Mouse (Mus musculus) gastrocnemius, postnatal 25 days (tissue): ENCODE data around the gene Farp2. TPM values are rescaled to one million over a fixed set of nuclear protein-coding genes. Genes with fewer than 3 reads are reported as not detected.
"Not testable (repeated sequence)": the region's sequence is repeated elsewhere in the genome, so short reads cannot be mapped to it uniquely, and the experiment has no call there.

ENCODE experiments used
- DNase-seq: peaks from one replicate; pipeline ENCODE4 v3.0.0; 2022
- long read RNA-seq, 2 experiments: library from polyadenylated mRNA; stranded (forward); transcript quantifications; one replicate each; pipeline ENCODE4 v2.0.0; 2021
- total RNA-seq, 2 experiments: library from RNA; stranded (reverse); gene quantifications; 1 replicate in 1 of 2; 2 replicates in 1 of 2; pipeline ENCODE4 v1.2.3; 2021

The Farp2 gene
- 10 to 100 TPM; 11.6 to 12.2 TPM for total RNA-seq
- long read RNA-seq, experiment 1, partial matches to known transcripts = 3 of 8 reads
- long read RNA-seq, experiment 1, other reads (novel, unspliced or antisense) = 5 of 8 reads
- long read RNA-seq, experiment 2, transcript Farp2-201 (27 exons, 3,937 nt) = major isoform, 5 of 8 reads
- long read RNA-seq, experiment 2, partial matches to known transcripts = 1 of 8 reads
- long read RNA-seq, experiment 2, other reads (novel, unspliced or antisense) = 2 of 8 reads

DNA sequence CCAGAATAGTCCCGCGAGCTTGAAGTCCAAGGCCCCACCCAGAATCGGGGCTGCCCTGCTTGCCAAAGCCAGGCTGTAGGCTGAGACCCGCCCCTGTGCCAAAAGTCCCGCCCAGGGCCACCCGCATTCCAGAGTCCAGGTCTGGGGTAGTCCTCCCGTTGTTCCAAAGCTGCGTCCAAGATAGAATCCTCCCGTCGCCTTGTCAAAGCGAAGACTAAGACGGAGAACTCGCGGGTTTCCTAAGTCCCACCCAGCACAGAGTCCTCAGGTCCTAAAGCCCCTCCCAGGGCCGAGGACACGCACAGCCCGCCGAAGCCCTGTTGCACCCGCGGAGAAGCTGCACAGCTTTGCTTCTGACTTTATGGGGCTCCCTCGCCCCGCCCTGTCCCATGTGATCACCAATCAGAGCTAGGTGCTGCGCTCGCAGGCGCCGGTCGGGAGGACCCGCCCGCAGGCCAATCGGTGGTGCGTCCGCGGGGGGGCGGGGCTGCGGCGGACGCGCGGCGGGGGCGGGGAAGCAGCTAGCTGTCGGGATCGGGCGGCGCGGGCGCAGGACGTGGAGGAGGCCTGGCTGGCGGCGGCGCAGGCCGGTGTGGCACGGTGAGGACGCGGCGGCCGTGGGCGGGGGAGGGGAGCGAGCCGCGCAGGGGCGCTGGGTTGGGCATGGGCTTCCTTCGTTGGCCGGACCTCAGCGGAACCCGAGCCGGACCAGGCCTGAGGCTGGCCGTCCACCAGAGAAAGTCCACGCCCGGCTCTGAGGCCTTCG is at the start of gene Farp2:
Gene Farp2, plus strand, starts transcription at position 495 of the 766 bp plus-strand sequence.
- peak; percentile 99 for DNase-seq

- DNase-seq = no peak
Observed at GRCm38 (mm10) chr1:93465066-93465465, 46.8 kb upstream of the Farp2 start.

DNA sequence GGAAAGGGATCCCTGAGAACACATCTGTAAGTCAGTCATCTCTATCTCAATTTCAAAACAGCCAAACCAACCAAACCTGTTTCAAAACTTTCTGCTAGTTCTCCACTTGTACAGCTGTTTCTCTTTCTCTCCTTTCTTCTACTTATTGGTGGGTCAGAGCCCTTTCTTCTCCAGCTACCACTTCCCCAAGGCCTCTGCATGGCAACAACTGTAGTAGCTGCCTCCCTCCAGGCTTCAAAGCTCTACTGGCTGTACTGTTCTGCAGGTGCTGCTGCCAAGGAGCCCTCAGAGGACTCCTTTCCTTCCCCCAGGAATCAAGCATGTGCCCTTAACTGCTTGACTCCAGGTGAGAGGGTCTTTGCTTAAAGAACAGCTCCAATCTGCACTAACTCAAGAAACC is 46.1 kb upstream of the Farp2 start:
- DNase-seq = no peak

DNA sequence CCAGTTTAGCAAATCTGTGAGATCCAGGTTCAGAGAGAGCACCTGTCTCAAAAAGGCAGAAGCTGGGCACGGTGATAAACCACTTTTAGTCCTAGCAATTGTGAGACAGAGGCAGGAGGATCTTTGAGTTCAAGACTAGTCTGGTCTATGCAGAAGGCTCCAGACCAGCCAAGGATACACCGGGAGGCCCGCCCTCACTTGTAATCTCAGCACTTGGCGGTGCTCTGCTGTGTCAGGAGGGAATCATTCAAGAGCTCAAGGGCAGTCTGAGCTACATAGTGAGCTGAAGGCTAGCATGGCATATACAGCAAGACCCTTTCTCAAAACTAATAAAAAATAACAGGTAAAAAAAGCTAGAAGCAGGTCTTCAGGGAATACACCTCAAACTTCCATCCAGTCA is 43.3 kb upstream of the Farp2 start:
- no peak for DNase-seq

DNA sequence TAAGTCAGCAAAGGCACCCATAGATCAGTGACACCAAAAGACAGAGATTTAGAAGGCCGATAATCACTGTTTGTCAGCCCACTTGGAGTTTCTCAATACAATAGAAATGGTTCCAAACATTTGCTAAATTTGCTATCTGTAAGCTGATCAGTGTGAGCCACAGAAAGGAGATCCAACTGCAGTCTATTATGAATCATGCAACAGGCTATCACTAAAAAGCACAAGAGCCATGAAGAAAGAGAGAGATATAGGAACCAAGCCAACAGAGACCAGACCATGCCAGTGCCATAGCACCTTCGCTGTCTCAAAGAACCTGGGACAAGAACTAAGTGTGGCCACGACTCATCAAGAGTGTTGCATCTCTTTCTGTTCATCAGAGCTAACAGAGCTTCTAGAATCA is 36.2 kb upstream of the Farp2 start:
- DNase-seq = no peak

GRCm38 (mm10) chr1:93477758-93478585 is 33.9 kb upstream of the Farp2 start:
- DNase-seq = peak; percentile 99

GRCm38 (mm10) chr1:93478586-93479475 is 33.0 kb upstream of the Farp2 start, which contains the start of gene Hdlbp:
Gene Hdlbp, minus strand, starts transcription at chr1:93478815.
- peak; percentile 99 for DNase-seq

DNA sequence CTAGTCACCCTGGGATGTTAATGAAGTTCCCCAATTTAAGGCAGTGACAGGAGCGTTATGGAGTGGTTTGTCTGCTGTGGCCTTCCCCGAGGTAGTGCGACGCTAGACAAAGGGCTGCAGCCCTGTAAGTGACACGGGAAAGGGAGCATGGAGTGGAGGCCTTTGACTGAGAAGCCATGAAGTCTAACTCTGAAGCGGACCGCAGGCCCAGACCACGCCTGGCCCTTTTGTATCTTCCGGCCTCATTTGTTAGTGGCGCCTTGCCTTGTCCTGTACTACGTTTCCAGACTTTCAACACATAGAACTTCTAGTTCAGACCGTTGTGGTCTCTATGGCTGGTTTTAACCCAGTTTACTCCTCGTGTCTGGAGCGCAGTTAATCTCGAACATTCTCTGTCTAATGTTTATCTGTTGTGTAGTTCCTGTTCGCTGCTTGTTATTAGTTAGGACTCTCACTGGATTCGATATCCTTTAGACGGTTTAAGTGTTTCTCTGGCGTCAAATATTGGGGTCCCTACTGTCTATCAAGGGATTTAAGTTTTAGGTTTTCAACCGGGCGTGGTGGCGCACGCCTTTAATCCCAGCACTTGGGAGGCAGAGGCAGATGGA is 32.3 kb upstream of the Farp2 start:
- no peak for DNase-seq

DNA sequence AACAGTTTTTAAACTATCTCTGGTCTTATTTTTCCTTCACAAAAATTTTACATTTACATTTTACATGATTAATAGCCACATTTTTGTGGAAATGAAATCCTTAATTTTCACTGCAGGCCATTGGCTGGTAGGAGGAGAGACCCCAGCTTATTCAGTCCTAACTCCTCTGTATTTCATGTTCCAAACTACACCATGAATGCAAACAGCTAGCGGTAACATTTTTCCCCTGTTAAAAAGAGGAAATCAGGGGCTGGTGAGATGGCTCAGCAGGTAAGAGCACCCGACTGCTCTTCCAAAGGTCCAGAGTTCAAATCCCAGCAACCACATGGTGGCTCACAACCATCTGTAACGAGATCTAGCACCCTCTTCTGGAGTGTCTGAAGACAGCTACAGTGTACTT is 25.6 kb upstream of the Farp2 start:
- not testable (repeated sequence) for DNase-seq

- no peak for DNase-seq
Observed at GRCm38 (mm10) chr1:93495312-93495711, 16.6 kb upstream of the Farp2 start.

DNA sequence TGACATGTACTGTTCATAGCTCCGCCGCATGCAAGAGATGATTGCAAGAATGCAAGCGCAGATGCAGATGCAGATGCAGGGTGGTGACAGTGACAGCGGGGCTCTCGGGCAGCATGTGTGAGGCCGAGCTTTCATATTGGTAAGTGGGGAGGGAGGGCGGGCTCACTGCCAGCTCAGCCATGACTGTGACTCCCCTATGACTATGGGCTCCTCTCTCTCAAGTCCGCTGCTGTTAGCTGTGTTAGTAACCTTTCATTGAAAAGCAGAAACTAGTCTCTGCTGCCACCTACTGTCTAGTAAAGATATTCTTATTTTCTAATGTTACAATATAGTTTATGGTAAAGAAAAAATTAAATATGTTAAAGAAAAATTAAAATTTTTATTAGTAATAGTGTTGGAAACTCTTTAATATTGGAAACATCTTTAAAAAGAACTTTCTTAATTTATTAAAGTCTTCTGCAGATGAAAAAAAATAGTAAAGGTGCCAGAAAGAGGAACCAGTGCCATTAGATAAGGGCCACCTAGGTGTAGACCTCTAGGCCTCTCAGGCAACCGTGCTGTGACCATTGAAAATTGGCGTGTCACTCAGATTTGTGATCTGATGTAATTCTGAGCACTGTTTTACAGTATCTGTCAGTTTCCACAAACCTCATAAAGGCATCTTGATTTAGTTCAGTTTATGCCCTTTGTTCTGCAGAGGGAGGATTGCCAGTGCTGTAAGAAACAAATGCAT is 4.8 kb upstream of the Farp2 start:
- DNase-seq = no peak

- not testable (repeated sequence) for DNase-seq
Observed at GRCm38 (mm10) chr1:93508576-93508975, 3.3 kb upstream of the Farp2 start.

DNA sequence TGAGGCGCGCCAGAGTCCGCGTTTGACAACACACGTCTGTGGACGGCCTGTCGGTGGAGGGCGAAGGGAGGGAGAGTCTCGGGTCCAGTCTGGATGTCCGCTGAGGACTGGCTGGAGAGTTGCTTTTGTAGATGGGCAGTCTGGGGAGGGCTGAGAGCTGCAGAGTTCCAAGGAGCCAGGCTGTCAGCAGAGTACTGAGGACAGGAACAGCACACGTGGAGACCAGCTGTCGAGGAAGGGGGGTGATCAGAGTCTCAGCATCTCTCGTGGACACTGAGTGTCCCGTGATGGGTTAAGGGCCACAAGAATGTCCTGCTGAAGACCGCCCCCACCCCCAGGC is 442 bp downstream of the Farp2 start:
- DNase-seq = no peak

GRCm38 (mm10) chr1:93513221-93513620 is 1.3 kb downstream of the Farp2 start:
- no peak for DNase-seq

DNA sequence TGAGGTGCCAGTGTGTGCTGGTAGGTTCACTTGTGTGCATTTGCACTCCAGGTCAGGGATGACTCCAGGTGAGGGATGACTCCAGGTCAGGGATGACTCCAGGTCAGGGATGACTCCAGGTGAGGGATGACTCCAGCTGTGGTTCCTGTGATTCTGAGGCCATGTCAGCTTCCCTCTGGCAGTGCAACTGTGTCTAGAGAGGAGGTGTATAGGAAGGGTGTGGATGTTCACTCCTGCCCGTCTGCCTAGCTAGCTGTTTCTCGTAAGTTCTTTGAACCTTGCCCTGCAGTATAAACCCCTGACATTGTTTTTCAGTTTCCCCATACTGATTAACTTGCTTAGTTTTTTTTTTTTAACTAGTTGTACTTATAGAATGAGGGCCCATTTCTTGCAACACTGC is 9.6 kb downstream of the Farp2 start:
- DNase-seq = no peak

DNA sequence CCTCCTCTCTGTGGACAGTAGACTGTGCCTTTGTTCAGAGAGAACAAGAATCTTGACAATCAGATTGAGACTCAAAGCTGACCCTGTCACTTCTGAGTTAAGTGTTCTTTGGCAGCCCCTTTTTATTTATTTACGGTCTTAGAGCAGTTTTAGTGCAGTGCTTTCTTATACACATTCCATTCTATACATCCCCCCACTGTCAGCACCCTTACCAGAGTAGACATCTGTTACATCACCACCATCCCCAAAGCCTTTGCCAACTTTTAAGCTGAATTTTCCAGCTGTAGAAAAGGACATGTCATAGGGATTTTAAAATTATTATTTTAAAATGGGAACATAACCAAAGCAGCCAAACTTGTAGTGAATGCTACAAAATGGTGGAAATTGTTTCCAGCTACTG is 10.4 kb downstream of the Farp2 start:
- no peak for DNase-seq

- DNase-seq = no peak
Observed at GRCm38 (mm10) chr1:93529801-93530200, 17.9 kb downstream of the Farp2 start.

GRCm38 (mm10) chr1:93537227-93537626 is 25.3 kb downstream of the Farp2 start:
- no peak for DNase-seq

GRCm38 (mm10) chr1:93543196-93543595 is 31.3 kb downstream of the Farp2 start:
- DNase-seq = no peak

- DNase-seq = no peak
Observed at GRCm38 (mm10) chr1:93547286-93547685, 35.4 kb downstream of the Farp2 start.

- no peak for DNase-seq
Observed at GRCm38 (mm10) chr1:93551427-93551826, 39.5 kb downstream of the Farp2 start.
